Mouse (Mus musculus): ENCODE measurements around the gene Ttc23.

GRCm38 (mm10) chr7:67772231-67772630, 125.0 kb downstream of the Ttc23 start:
- no peak for TF ChIP-seq HCFC1 (IDR thresholded peaks at IDR 0.05; ENCODE audit: borderline replicate concordance, insufficient read depth, low read length)
- TF ChIP-seq ZNF384 (IDR thresholded peaks at IDR 0.05; ENCODE audit: low read depth, low read length): no peak
- no peak for TF ChIP-seq MAFK (IDR thresholded peaks at IDR 0.05; ENCODE audit: insufficient read depth, low read depth, low read length)
- no peak for TF ChIP-seq CHD2 (IDR thresholded peaks at IDR 0.05; ENCODE audit: low read depth, low read length)
- TF ChIP-seq ZC3H11A (IDR thresholded peaks at IDR 0.05; ENCODE audit: borderline replicate concordance, low read depth, low read length): no peak

Measured in ES-E14 (cell line).